In genomic region chr6:22189346-22190335, GRCm38 (mm10) we compare ENCODE assay signal across 9 mouse cellular contexts.
DNase-seq lines count a peak whose midpoint lies in the region; ATAC-seq and TF ChIP-seq lines count a peak whose summit lies in the region.
"Had no signal": no experiment of that assay in that cellular context is flagged by ENCODE, and none has a peak within 500 bp of the region (broad histone marks: within the 10 kb centered on the region; RNA-seq: fewer than 3 reads in every experiment).

No protein-coding gene starts in this region.

- no peak overlapping the region for H3K4me2 ChIP-seq in forebrain, embryonic 13.5 days
- no peak overlapping the region for H3K4me2 ChIP-seq in lung, embryonic 14.5 days
- H3K4me2 ChIP-seq in stomach, embryonic 14.5 days (replicated peaks; ENCODE audit: low read depth, low read length), result no peak overlapping the region

- H3K36me3 ChIP-seq in forebrain, embryonic 13.5 days (ENCODE audit: poor library complexity, severe bottlenecking), result no peaks in the 10 kb centered on the region
- H3K36me3 ChIP-seq in forebrain, embryonic 10.5 days (replicated peaks), result no peaks in the 10 kb centered on the region
- H3K36me3 ChIP-seq in lung, embryonic 14.5 days (ENCODE audit: insufficient read depth), result no peaks in the 10 kb centered on the region
- H3K36me3 ChIP-seq in stomach, embryonic 14.5 days (ENCODE audit: control insufficient read depth, insufficient read depth, low read length), result no peaks in the 10 kb centered on the region

- H3K27ac ChIP-seq in forebrain, embryonic 13.5 days, result peak overlapping the region; percentile 21; the same call in 1 of the 2 replicates
- H3K27ac ChIP-seq in forebrain, embryonic 10.5 days, result no peak overlapping the region
- no peak overlapping the region for H3K27ac ChIP-seq in lung, embryonic 14.5 days (ENCODE audit: low read depth)
- no peak overlapping the region for H3K27ac ChIP-seq in stomach, embryonic 14.5 days (ENCODE audit: low read length)

- DNase-seq in forebrain, embryonic 10.5 days (ENCODE audit: extremely low spot score, low spot score), result no peak
- DNase-seq in lung, embryonic 14.5 days, result peak; percentile 6
- DNase-seq in lung, adult 18-20 months, result no peak
- peak; percentile 3 to 16 for DNase-seq in kidney, postnatal 4 days
- no peak for DNase-seq in layer of hippocampus, adult 9-10 months (ENCODE audit: low spot score)
- DNase-seq: adrenal gland, postnatal 25 days had no signal

- no peak for TF ChIP-seq CTCF in lung, embryonic 14.5 days (IDR thresholded peaks at IDR 0.05; ENCODE audit: low read depth)

- peak; percentile 91 for ATAC-seq in forebrain, embryonic 13.5 days
- no peak for ATAC-seq in lung, embryonic 14.5 days (ENCODE audit: insufficient read depth)
- 0 out of 2 replicates have a peak, but pooled peaks have one; percentile 69 for ATAC-seq in stomach, embryonic 14.5 days (ENCODE audit: insufficient number of reproducible peaks, insufficient read depth, low FRiP score, low read depth)
- ATAC-seq in megakaryocyte, adult 5-6 weeks (ENCODE audit: poor library complexity, severe bottlenecking), result no peak

- 63% methylated on average over 24 of the region's 24 CpGs for WGBS in forebrain, embryonic 13.5 days
- WGBS in forebrain, embryonic 10.5 days, result 87% methylated on average over 24 of the region's 24 CpGs
- WGBS in lung, embryonic 14.5 days, result 80% methylated on average over 24 of the region's 24 CpGs
- WGBS in stomach, embryonic 14.5 days, result 74% methylated on average over 24 of the region's 24 CpGs

- H3K4me3 ChIP-seq in forebrain, embryonic 13.5 days, result no peak overlapping the region
- H3K4me3 ChIP-seq in forebrain, embryonic 10.5 days, result no peak overlapping the region
- H3K4me3 ChIP-seq in lung, embryonic 14.5 days (ENCODE audit: low read depth, low read length), result no peak overlapping the region
- no peak overlapping the region for H3K4me3 ChIP-seq in stomach, embryonic 14.5 days (ENCODE audit: low read depth, low read length)

- H3K9ac ChIP-seq in forebrain, embryonic 13.5 days, result no peak overlapping the region
- H3K9ac ChIP-seq in lung, embryonic 14.5 days, result no peak overlapping the region
- H3K9ac ChIP-seq in stomach, embryonic 14.5 days (replicated peaks; ENCODE audit: low read depth, low read length), result no peak overlapping the region

- H3K27me3 ChIP-seq in forebrain, embryonic 13.5 days, result no peaks in the 10 kb centered on the region
- H3K27me3 ChIP-seq in forebrain, embryonic 10.5 days (ENCODE audit: poor library complexity, severe bottlenecking), result no peaks in the 10 kb centered on the region
- H3K27me3 ChIP-seq in lung, embryonic 14.5 days (ENCODE audit: insufficient read depth, low read length), result no peaks in the 10 kb centered on the region
- no peaks in the 10 kb centered on the region for H3K27me3 ChIP-seq in stomach, embryonic 14.5 days (ENCODE audit: control insufficient read depth, insufficient read depth, low read length)

- peaks cover 9% of the 10 kb centered on the region; the same call in 1 of the 2 replicates for H3K4me1 ChIP-seq in forebrain, embryonic 13.5 days
- peaks cover 7% of the 10 kb centered on the region for H3K4me1 ChIP-seq in forebrain, embryonic 10.5 days
- no peaks in the 10 kb centered on the region for H3K4me1 ChIP-seq in lung, embryonic 14.5 days (ENCODE audit: insufficient read depth)
- H3K4me1 ChIP-seq in stomach, embryonic 14.5 days (ENCODE audit: control insufficient read depth, insufficient read depth, low read length), result no peaks in the 10 kb centered on the region

- H3K9me3 ChIP-seq in forebrain, embryonic 13.5 days (replicated peaks), result no peaks in the 10 kb centered on the region
- no peaks in the 10 kb centered on the region for H3K9me3 ChIP-seq in forebrain, embryonic 10.5 days
- no peaks in the 10 kb centered on the region for H3K9me3 ChIP-seq in lung, embryonic 14.5 days (ENCODE audit: low read depth, low read length)
- H3K9me3 ChIP-seq in stomach, embryonic 14.5 days (ENCODE audit: control insufficient read depth, low read depth, low read length), result no peaks in the 10 kb centered on the region

Comparison
In these comparisons a context has a peak if more than half of its experiments do, and no peak if none do; other contexts are left out.
1. DNase-seq: peak in lung, embryonic 14.5 days (single experiment) and kidney, postnatal 4 days (2 of 2); none in forebrain, embryonic 10.5 days (single experiment), lung, adult 18-20 months (0 of 2) and layer of hippocampus, adult 9-10 months (single experiment).
2. ATAC-seq: peak in forebrain, embryonic 13.5 days (single experiment) and stomach, embryonic 14.5 days (single experiment); none in lung, embryonic 14.5 days (single experiment) and megakaryocyte, adult 5-6 weeks (single experiment).